In the genomic region with DNA sequence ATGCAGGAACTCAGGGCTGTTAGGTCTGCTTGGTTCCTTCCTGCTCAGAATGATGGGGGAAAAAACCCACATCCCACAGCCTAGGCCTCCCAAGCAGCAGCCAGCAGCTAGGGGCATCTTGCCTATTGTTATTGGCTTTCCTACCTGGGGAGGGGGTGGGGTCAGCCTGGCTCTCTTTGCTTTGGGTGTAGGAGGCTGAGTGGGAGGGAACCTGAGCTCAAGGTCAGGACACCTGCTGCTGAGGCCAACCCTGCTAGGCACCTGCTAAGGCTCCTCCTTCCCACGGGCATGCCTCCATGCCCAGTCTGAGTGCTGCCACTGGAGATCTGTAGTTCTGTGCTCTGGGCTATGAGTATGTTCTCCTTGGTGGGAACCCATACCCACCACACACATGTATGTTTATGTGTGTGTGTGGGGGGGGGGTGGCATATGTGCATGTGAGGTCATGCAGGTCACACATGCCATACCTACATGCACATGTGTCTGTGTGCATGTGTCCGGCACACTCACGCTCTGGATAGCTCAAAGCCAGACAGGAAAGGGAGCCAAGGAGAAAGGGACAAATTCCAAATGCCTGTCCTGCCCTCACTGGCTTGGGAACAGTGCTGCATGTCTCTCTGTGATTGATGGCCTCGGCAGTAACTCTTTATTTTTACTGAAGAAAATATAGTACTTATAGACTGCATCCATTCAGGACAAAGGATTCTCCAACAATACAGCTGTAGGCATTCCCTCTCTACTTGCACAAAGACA, we compare ENCODE assay signal across 10 mouse cellular contexts.
DNase-seq lines count a peak whose midpoint lies in the region; ATAC-seq and TF ChIP-seq lines count a peak whose summit lies in the region.
"Had no signal": no experiment of that assay in that cellular context is flagged by ENCODE, and none has a peak within 500 bp of the region (broad histone marks: within the 10 kb centered on the region; RNA-seq: fewer than 3 reads in every experiment).

No protein-coding gene starts in this region.

- DNase-seq in forebrain, embryonic 10.5 days (ENCODE audit: extremely low spot score, low spot score) = no peak
- DNase-seq in liver, adult 2 months (ENCODE audit: extremely low read depth, low read depth, low spot score) = peak; percentile 92
- DNase-seq in liver, embryonic 11.5 days (ENCODE audit: low spot score) = no peak
- DNase-seq in heart, postnatal 10 days = peak; percentile 64 to 70
- no peak for DNase-seq in limb, embryonic 10.5 days (ENCODE audit: low spot score)
- no peak for DNase-seq in left cerebral cortex, postnatal 4 days
- no peak for DNase-seq in thymus, postnatal 10 days (ENCODE audit: low spot score in 2 of 2)

- H3K4me1 ChIP-seq in forebrain, embryonic 10.5 days = peaks cover 96% of the 10 kb centered on the region
- H3K4me1 ChIP-seq in forebrain, embryonic 12.5 days = peaks cover 75% of the 10 kb centered on the region
- H3K4me1 ChIP-seq in liver, adult 2 months (ENCODE audit: control insufficient read depth, insufficient read depth, low read length) = peaks cover 13% of the 10 kb centered on the region
- peaks cover 20% of the 10 kb centered on the region for H3K4me1 ChIP-seq in liver, embryonic 11.5 days (replicated peaks; ENCODE audit: control insufficient read depth, insufficient read depth, low read length)
- H3K4me1 ChIP-seq in limb, embryonic 10.5 days = peaks cover 95% of the 10 kb centered on the region

- peak overlapping the region; percentile 83 for H3K27ac ChIP-seq in forebrain, embryonic 10.5 days
- H3K27ac ChIP-seq in forebrain, embryonic 12.5 days = no peak overlapping the region
- peak overlapping the region; percentile 32 for H3K27ac ChIP-seq in liver, adult 2 months (replicated peaks; ENCODE audit: insufficient read depth, low read depth, low read length)
- H3K27ac ChIP-seq in liver, embryonic 11.5 days (ENCODE audit: low read depth, low read length) = no peak overlapping the region
- H3K27ac ChIP-seq in limb, embryonic 10.5 days = peak overlapping the region; percentile 47; the same call in 1 of the 2 replicates
- H3K27ac ChIP-seq: embryonic facial prominence, embryonic 13.5 days; liver, embryonic 14.5 days had no signal

- H3K9me3 ChIP-seq in forebrain, embryonic 10.5 days = no peaks in the 10 kb centered on the region
- no peaks in the 10 kb centered on the region for H3K9me3 ChIP-seq in forebrain, embryonic 12.5 days
- H3K9me3 ChIP-seq in liver, embryonic 11.5 days (ENCODE audit: control insufficient read depth, low read length) = no peaks in the 10 kb centered on the region
- no peaks in the 10 kb centered on the region for H3K9me3 ChIP-seq in limb, embryonic 10.5 days (replicated peaks)
- H3K9me3 ChIP-seq: embryonic facial prominence, embryonic 13.5 days had no signal

- H3K4me3 ChIP-seq in forebrain, embryonic 10.5 days = no peak overlapping the region
- H3K4me3 ChIP-seq in forebrain, embryonic 12.5 days (replicated peaks) = no peak overlapping the region
- H3K4me3 ChIP-seq in liver, adult 2 months (ENCODE audit: insufficient read depth, low read depth, low read length) = no peak overlapping the region
- H3K4me3 ChIP-seq in liver, embryonic 11.5 days (ENCODE audit: low read depth, low read length) = no peak overlapping the region
- no peak overlapping the region for H3K4me3 ChIP-seq in limb, embryonic 10.5 days
- H3K4me3 ChIP-seq: embryonic facial prominence, embryonic 13.5 days had no signal

- no peak overlapping the region for H3K4me2 ChIP-seq in forebrain, embryonic 12.5 days
- H3K4me2 ChIP-seq in liver, embryonic 11.5 days = no peak overlapping the region
- H3K4me2 ChIP-seq: embryonic facial prominence, embryonic 13.5 days had no signal

- TF ChIP-seq POLR2A in liver, adult 2 months (IDR thresholded peaks at IDR 0.05; ENCODE audit: extremely low read depth, insufficient read depth, low read length) = no peak

- WGBS in forebrain, embryonic 10.5 days = 79% methylated on average over 4 of the region's 4 CpGs
- WGBS in forebrain, embryonic 12.5 days = 74% methylated on average over 4 of the region's 4 CpGs
- WGBS in liver, adult 2 months = 15% methylated on average over 4 of the region's 4 CpGs
- WGBS in liver, embryonic 11.5 days = 71% methylated on average over 4 of the region's 4 CpGs
- 82% methylated on average over 4 of the region's 4 CpGs for WGBS in limb, embryonic 10.5 days

- no peak for TF ChIP-seq CTCF in liver, adult 2 months (IDR thresholded peaks at IDR 0.05; ENCODE audit: low read depth, low read length)

- peaks cover 99% of the 10 kb centered on the region for H3K27me3 ChIP-seq in forebrain, embryonic 10.5 days (ENCODE audit: poor library complexity, severe bottlenecking)
- H3K27me3 ChIP-seq in forebrain, embryonic 12.5 days = peaks cover 63% of the 10 kb centered on the region
- H3K27me3 ChIP-seq in liver, adult 2 months (ENCODE audit: control insufficient read depth, insufficient read depth, low read length) = no peaks in the 10 kb centered on the region
- peaks cover 6% of the 10 kb centered on the region; the same call in 1 of the 2 replicates for H3K27me3 ChIP-seq in liver, embryonic 11.5 days (replicated peaks; ENCODE audit: control insufficient read depth, insufficient read depth, low read length)
- peaks cover 18% of the 10 kb centered on the region; the same call in 1 of the 2 replicates for H3K27me3 ChIP-seq in limb, embryonic 10.5 days (ENCODE audit: low read depth, poor library complexity, severe bottlenecking)

- no peak overlapping the region for H3K9ac ChIP-seq in forebrain, embryonic 12.5 days
- no peak overlapping the region for H3K9ac ChIP-seq in liver, adult 2 months (ENCODE audit: low read depth, low read length)
- no peak overlapping the region for H3K9ac ChIP-seq in liver, embryonic 11.5 days (ENCODE audit: low read depth, low read length)
- H3K9ac ChIP-seq: embryonic facial prominence, embryonic 13.5 days; liver, embryonic 14.5 days had no signal

- ATAC-seq in forebrain, embryonic 12.5 days (ENCODE audit: low FRiP score) = no peak
- no peak for ATAC-seq in liver, embryonic 11.5 days (replicated peaks; ENCODE audit: low FRiP score)

- H3K79me2 ChIP-seq in liver, adult 2 months (ENCODE audit: control insufficient read depth, insufficient read depth, low read length) = no peaks in the 10 kb centered on the region

- intact Hi-C loops in heart, postnatal 10 days (cut with DNase I) = loop anchor here (5.0 kb wide), 1 partner anchor 140 kb away; a partner anchor contains a TSS
- intact Hi-C loops in left cerebral cortex, postnatal 4 days (cut with DNase I) = no loop called here

- H3K36me3 ChIP-seq in forebrain, embryonic 10.5 days (replicated peaks) = no peaks in the 10 kb centered on the region
- no peaks in the 10 kb centered on the region for H3K36me3 ChIP-seq in forebrain, embryonic 12.5 days (replicated peaks)
- no peaks in the 10 kb centered on the region for H3K36me3 ChIP-seq in liver, adult 2 months (ENCODE audit: control insufficient read depth, insufficient read depth, low read length)
- no peaks in the 10 kb centered on the region for H3K36me3 ChIP-seq in liver, embryonic 11.5 days (ENCODE audit: control insufficient read depth, insufficient read depth, low read length)
- peaks cover 4% of the 10 kb centered on the region; the same call in 1 of the 2 replicates for H3K36me3 ChIP-seq in limb, embryonic 10.5 days
- H3K36me3 ChIP-seq: embryonic facial prominence, embryonic 13.5 days had no signal

Comparison
In these comparisons a context has a peak if more than half of its experiments do, and no peak if none do; other contexts are left out.
1. DNase-seq: peak in liver, adult 2 months (single experiment) and heart, postnatal 10 days (2 of 2); none in forebrain, embryonic 10.5 days (single experiment), liver, embryonic 11.5 days (single experiment), limb, embryonic 10.5 days (single experiment), left cerebral cortex, postnatal 4 days (single experiment) and thymus, postnatal 10 days (0 of 2).
2. H3K27ac ChIP-seq: peak in forebrain, embryonic 10.5 days (single experiment), liver, adult 2 months (single experiment) and limb, embryonic 10.5 days (single experiment); none in forebrain, embryonic 12.5 days (single experiment) and liver, embryonic 11.5 days (single experiment).